Mouse (Mus musculus): Measurements from ENCODE around the gene Adprhl2.

The Adprhl2 gene

DNA sequence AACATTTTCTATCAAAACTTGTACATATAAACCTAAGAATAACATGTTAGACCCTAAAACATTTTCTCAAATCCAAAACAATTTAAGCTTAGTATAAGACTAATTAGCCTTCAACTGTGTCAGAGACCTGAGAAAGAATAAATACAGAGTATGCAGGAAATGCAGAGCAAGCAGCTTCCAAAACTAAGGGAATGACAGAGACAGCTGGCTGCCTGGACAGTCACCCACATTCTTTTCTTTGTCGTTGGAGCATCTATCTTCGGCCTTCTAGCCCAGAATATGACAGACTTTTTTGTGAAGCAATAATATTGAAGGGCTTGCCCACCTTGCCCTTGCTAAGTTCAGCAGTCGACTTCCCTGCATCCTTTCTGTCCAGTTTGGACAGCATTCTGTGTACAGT lies 52.2 kb downstream of the Adprhl2 start:
- no peak for DNase-seq (ENCODE audit: low spot score in 2 of 2)

Measured in spleen, postnatal 10 days (tissue).